Mouse (Mus musculus) stomach, embryonic 15.5 days (tissue): ENCODE results near the gene Hfm1. TPM values are rescaled to one million over a fixed set of nuclear protein-coding genes. Genes with fewer than 3 reads are reported as not detected.

Source experiments
- ATAC-seq: fragments of 200-750 bp; cut with Nextera tagmentation; 2 replicates; pipeline ENCODE4 v1.8.0; 2017; ENCODE audit warnings: low read depth, moderate number of reproducible peaks, moderate TSS enrichment; ENCODE audit not compliant: insufficient read depth, low FRiP score
- H3K27ac ChIP-seq: fragments of 300-500 bp; sonication (generic); 2 replicates; pipeline ENCODE4 v1.5.1; 2015; ENCODE audit warnings: mild to moderate bottlenecking, inconsistent platforms
- H3K27me3 ChIP-seq: fragments of 300-500 bp; sonication (generic); replicated peaks from 2 replicates; pipeline ENCODE4 v1.6.1; 2015; ENCODE audit warnings: inconsistent platforms
- H3K36me3 ChIP-seq: fragments of 300-500 bp; sonication (generic); 2 replicates; pipeline ENCODE4 v1.6.1; 2015; ENCODE audit warnings: inconsistent platforms
- H3K4me1 ChIP-seq: fragments of 300-500 bp; sonication (generic); 2 replicates; pipeline ENCODE4 v1.6.1; 2015; ENCODE audit warnings: inconsistent platforms
- H3K4me2 ChIP-seq: fragments of 300-500 bp; sonication (generic); 2 replicates; pipeline ENCODE4 v1.6.1; 2015; ENCODE audit warnings: mild to moderate bottlenecking, inconsistent platforms
- H3K4me3 ChIP-seq: fragments of 300-500 bp; sonication (generic); replicated peaks from 2 replicates; pipeline ENCODE4 v1.5.1; 2015; ENCODE audit warnings: inconsistent platforms
- H3K9ac ChIP-seq: fragments of 300-500 bp; sonication (generic); 2 replicates; pipeline ENCODE4 v1.6.1; 2015; ENCODE audit warnings: inconsistent platforms
- H3K9me3 ChIP-seq: fragments of 300-500 bp; sonication (generic); 2 replicates; pipeline ENCODE4 v1.6.1; 2016; ENCODE audit warnings: inconsistent platforms
- WGBS: fragments of 180-500 bp; shearing (Covaris S2); methylation state at CpG from one replicate; pipeline ENCODE4 v1.1.7; 2015; 5-methylcytosine and 5-hydroxymethylcytosine counted together
- microRNA-seq: library from miRNA; unstranded; fragments of <30 nt; microRNA quantifications from one replicate; pipeline ENCODE4, GENCODE M21; 2016
- polyA plus RNA-seq: library from polyadenylated mRNA; unstranded; fragments of >200 nt; fragmentation: Nextera tagmentation; extraction: Ambion mirVana; gene quantifications from 2 replicates; pipeline ENCODE4 v1.2.1, GENCODE M21; 2015

Gene Hfm1
- polyA plus RNA-seq, 1 experiment from 2014 or later: 0.71 TPM

- H3K36me3 ChIP-seq: no peaks in the 10 kb centered on the region
- H3K4me2 ChIP-seq: no peak overlapping the region
- no peaks in the 10 kb centered on the region for H3K27me3 ChIP-seq
- H3K4me1 ChIP-seq: peaks cover 5% of the 10 kb centered on the region
- no peak overlapping the region for H3K27ac ChIP-seq
- no peaks in the 10 kb centered on the region for H3K9me3 ChIP-seq
- 18% methylated on average over 9 of the region's 9 CpGs for WGBS
- no peak overlapping the region for H3K4me3 ChIP-seq
- no peak for ATAC-seq
- no peak overlapping the region for H3K9ac ChIP-seq
These were observed 124.8 kb downstream of the Hfm1 start for GRCm38 (mm10) chr5:106801215-106801863.

DNA sequence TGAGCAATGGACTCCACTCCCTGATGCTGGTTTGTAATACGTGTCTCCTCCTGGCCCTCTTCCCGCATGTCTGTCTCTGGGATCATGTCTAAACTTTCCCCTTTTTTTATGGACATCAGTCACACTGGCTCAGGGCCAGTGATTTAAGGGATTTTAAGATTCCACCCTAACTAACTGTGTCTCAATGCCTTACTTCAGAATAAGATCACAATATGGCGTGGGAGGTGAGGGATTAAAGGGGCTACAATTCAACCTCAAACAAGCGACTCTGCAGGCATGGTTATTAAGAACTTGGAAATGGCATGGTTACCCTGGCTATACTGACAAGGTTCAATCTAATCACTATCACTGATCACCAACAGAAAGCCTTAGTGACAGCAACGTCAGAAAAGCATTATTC, 128.2 kb downstream of the Hfm1 start:
- H3K27me3 ChIP-seq: no peaks in the 10 kb centered on the region
- no peak overlapping the region for H3K9ac ChIP-seq
- no peak for ATAC-seq
- WGBS: 75% methylated on average over 5 of the region's 5 CpGs
- H3K9me3 ChIP-seq: no peaks in the 10 kb centered on the region
- H3K4me1 ChIP-seq: peaks cover 5% of the 10 kb centered on the region
- no peak overlapping the region for H3K4me3 ChIP-seq
- H3K4me2 ChIP-seq: no peak overlapping the region
- no peaks in the 10 kb centered on the region for H3K36me3 ChIP-seq
- no peak overlapping the region for H3K27ac ChIP-seq

- ATAC-seq: no peak
- no peak overlapping the region for H3K9ac ChIP-seq
- no peak overlapping the region for H3K27ac ChIP-seq
- no peaks in the 10 kb centered on the region for H3K4me1 ChIP-seq
- 13% methylated on average over 6 of the region's 6 CpGs for WGBS
- H3K9me3 ChIP-seq: no peaks in the 10 kb centered on the region
- no peak overlapping the region for H3K4me2 ChIP-seq
- no peak overlapping the region for H3K4me3 ChIP-seq
- no peaks in the 10 kb centered on the region for H3K36me3 ChIP-seq
- H3K27me3 ChIP-seq: no peaks in the 10 kb centered on the region
These were observed 134.9 kb downstream of the Hfm1 start for GRCm38 (mm10) chr5:106791241-106791572.

DNA sequence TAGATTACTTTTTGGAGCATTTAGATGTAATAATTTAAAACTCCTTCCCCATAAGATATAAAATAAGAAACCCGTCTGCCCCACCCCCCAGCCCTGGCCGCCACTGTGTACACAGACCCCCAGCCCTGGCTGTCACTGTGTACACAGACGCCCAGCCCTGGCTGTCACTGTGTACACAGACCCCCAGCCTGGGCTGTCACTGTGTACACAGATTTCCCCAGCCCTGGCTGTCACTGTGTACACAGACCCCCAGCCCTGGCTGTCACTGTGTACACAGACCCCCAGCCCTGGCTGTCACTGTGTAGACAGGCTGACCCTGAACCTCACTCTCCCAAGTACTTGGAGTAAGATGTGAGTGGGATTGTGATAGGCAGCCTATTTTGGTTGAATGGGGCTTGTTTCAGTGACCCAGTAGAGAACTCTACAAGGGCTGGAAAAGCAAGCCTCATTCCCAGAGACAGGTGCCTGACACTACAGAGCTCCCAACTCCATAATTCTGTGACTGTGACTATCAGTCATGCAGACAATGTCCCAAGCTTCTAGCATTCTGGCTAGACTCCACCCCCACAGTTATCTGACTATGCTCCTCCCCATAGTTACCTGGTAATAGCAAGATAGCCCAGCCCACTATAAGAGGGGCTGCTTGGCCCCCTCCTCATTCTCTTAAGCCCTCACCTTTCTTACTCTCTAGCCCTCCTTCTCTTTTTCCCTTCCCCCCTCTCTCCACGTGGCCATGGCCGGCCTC, 135.5 kb downstream of the Hfm1 start:
- Histone ChIP-seq H3K27ac (no peak overlapping the region), H3K4me3 (no peak overlapping the region), H3K9me3 (no peaks in the 10 kb centered on the region), H3K9ac (no peak overlapping the region), H3K4me2 (no peak overlapping the region), H3K36me3 (no peaks in the 10 kb centered on the region), H3K27me3 (no peaks in the 10 kb centered on the region), H3K4me1 (no peaks in the 10 kb centered on the region)
- 23% methylated on average over 5 of the region's 5 CpGs for WGBS
- no peak; the same call in 1 of the 2 replicates for ATAC-seq

Small RNA genes within 50 kb of the gene (microRNA-seq; reads per million reads assigned to microRNA genes)
- gene Gm27527: not detected

Other genes with a start within 250 kb of the Hfm1 start
- gene Zfp644, start 229.0 kb downstream of the Hfm1 start, polyA plus RNA-seq: 51.9 and 54.2 TPM in 2 replicates
- gene Cdc7, start 38.0 kb upstream of the Hfm1 start, polyA plus RNA-seq: 42.9 and 45.4 TPM in 2 replicates